Mouse (Mus musculus): ENCODE data around the gene Aldh3b1. TPM values are rescaled to one million over a fixed set of nuclear protein-coding genes. Genes with fewer than 3 reads are reported as not detected.

The Aldh3b1 gene
- total RNA-seq, 1 experiment from 2014 or later = 209 TPM

DNA sequence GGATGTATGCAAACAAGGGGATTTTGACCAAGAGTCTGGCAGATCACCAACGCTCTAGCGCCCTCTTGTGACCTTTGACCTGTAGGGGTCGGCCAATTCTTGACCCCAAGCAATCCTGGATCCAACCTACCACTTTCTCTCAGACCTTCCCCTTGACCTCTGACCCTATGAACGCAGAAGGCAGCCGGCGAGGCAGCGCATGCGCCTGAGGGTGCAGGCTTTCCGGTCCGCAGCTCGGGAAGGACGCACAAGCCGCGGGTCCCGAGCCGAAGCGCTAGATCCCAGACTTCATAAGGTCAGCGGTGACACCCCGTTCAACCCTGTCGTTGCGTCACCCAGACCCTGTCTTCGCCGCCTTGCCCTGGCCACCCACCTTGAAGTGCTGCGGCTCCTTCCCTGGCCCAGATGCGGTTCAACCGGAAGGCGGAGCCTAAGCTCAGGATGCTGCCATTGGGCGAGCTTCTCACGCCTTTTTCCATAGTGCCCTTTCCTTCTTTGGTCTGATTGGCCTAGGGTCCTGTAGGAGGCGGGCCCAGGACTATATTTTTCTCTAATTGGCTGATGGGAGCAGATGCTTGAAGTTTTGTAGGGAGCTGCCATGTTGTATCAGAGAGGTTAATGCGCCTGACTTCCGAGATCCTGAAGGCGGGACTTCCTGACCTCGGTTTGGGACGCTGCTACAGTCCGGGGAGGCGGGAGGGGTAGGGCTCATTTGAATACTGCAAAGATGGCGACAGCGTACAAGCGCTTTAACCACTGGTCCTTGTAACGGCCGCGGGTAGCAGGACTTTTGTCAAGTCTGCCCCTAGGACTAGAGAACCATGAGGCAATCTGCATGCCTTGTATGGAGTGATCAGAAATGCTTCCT is 17.0 kb downstream of the Aldh3b1 start, which contains the start of gene Ndufs8:
Ndufs8 (minus strand) TSS at position 438 of the 868 bp plus-strand sequence.
- DNase-seq = peak; percentile 83

DNA sequence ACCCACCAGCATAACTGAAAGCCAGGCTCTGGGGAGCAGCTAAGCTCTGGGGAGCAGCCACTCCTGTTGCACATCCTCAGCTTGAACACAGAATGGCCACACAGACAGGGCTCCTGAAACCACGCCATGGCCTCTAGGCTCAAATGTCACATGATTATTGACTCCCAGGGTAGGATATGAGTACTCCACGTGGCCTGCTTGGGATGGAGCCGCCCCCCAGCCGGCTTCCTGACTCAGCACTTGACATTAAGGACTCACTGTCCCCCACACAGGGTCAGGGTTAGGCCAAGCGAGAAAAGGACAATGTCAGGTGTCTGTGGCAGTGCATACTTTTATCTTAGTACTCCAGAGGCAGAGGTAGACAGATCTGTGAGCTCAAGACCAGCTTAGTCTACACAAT is 19.4 kb downstream of the Aldh3b1 start:
- DNase-seq = no peak

- no peak for DNase-seq
Measured at GRCm38 (mm10) chr19:3907876-3908660, 21.5 kb downstream of the Aldh3b1 start.

GRCm38 (mm10) chr19:3906795-3907786 is 22.5 kb downstream of the Aldh3b1 start, which contains the start of gene Tcirg1:
Gene Tcirg1 (minus strand): TSS chr19:3907133.
- DNase-seq = peak; percentile 86

GRCm38 (mm10) chr19:3906326-3906725 is 23.3 kb downstream of the Aldh3b1 start:
- no peak for DNase-seq

- DNase-seq = no peak
Measured at GRCm38 (mm10) chr19:3905261-3905969, 24.2 kb downstream of the Aldh3b1 start.

GRCm38 (mm10) chr19:3904363-3904675 is 25.3 kb downstream of the Aldh3b1 start:
- DNase-seq = no peak

- no peak for DNase-seq
Measured at GRCm38 (mm10) chr19:3903648-3904362, 25.8 kb downstream of the Aldh3b1 start.

GRCm38 (mm10) chr19:3902966-3903365 is 26.6 kb downstream of the Aldh3b1 start:
- DNase-seq = no peak

- DNase-seq = no peak
Measured at GRCm38 (mm10) chr19:3899618-3900017, 30.0 kb downstream of the Aldh3b1 start.

DNA sequence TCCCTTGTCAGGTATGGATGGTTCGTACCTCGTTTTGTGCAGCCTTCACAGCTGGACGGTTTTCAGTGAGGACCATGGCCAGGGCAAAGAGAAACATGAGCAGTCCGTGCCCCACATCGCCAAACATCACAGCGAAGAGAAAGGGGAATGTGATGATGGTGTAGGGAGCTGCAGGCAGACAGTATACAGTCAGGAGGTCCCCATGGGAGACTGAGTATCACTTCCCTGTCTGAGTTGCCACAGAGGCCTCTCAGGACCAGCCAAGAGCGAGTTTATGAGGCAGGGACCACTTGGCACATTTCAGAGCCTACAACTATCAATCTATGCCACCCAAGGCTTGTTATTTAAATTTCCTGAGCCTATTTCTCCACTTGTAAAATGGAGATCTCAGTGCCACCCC is 30.7 kb downstream of the Aldh3b1 start:
- DNase-seq = no peak

DNA sequence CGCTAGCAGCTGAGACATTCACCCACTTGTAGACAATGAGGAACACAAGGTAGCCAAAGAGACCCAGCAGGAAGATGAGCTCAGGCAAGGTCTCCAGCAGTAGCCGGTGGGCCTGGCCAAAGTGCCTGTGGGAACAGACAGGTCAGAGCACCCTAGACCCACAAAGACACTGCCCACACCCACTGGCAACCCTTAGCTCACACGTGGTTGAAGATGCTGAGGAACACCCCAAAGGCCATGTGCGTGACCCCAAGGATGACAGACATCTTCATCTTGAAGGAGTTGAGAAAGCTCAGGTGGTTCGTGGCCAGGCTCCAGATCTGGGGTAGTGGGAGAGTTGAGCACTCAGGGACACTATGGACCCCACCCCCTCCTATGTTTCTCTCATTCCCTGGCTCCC is 32.1 kb downstream of the Aldh3b1 start:
- no peak for DNase-seq

GRCm38 (mm10) chr19:3896208-3896607 is 33.4 kb downstream of the Aldh3b1 start:
- no peak for DNase-seq

DNA sequence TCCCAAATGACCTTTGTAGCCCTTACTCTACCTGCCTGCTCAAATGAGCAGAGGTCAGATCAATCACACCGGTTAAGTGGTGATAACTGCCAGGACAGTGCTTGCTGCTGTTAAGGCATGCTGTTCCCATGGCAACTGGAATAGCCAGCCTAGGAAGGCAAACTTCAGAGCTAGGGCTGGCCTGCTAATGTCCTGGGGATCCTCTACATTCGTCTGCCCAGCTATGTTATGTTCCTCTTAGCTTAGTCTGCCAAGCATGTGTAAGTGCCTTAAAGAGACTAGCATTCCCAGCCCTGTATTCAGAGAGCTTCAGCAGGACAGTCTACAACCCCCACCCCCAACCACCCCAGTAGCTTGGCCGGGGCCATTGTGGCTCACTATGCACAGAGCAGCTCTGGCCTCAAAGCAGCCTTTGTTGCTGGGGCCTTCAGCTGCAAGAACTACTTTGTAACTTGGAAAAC is 34.4 kb downstream of the Aldh3b1 start:
- DNase-seq = no peak

GRCm38 (mm10) chr19:3894294-3894693 is 35.3 kb downstream of the Aldh3b1 start:
- no peak for DNase-seq

DNA sequence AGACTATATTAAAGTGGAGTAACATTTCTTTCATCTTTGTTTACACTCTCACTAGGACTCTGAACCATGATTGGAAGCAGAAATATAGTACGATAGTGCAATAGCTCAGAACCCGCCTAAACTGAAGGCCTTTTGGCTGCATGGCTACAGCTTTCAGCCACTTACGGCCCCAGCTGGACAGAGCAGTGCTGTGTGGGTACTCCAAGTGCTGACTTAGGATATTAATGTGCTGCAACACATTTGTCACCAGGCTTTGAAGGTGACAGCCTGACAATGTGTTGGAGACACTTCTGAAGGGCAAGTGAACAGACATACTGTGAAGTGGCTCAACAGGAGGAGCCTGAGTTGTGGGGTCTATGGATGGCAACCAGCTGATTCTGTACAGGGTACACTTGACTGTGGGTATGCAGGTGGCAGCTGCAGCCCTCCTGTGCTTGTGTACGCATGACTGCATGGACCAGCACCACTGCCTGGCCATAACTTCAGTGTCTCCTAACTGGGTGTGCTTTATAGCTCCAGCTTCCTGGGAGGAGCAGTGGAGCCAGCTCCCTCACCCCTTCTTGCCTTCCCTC is 36.0 kb downstream of the Aldh3b1 start:
- no peak for DNase-seq

GRCm38 (mm10) chr19:3890181-3890580 is 39.4 kb downstream of the Aldh3b1 start:
- DNase-seq = no peak

DNA sequence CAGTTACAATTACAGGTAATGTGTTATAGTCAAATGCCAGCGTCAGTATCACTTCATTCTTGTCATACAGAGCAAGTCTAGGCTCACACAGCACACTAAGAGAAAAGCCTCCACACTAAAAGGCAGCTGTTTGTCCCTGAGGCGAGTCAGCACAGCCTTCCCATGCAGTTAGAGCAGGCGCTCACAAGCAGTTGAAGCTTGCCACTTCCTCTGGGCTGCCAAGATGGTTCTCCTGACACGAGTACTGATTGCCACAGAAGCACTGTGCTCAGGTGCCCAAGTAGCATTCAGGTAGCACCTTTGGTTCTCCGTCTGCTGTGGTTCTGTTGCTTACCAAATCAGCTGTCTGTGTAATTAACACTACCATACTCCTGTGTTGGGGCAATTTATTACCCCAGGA is 40.5 kb downstream of the Aldh3b1 start:
- no peak for DNase-seq

GRCm38 (mm10) chr19:3884325-3884990 is 45.1 kb downstream of the Aldh3b1 start:
- DNase-seq = no peak

DNA sequence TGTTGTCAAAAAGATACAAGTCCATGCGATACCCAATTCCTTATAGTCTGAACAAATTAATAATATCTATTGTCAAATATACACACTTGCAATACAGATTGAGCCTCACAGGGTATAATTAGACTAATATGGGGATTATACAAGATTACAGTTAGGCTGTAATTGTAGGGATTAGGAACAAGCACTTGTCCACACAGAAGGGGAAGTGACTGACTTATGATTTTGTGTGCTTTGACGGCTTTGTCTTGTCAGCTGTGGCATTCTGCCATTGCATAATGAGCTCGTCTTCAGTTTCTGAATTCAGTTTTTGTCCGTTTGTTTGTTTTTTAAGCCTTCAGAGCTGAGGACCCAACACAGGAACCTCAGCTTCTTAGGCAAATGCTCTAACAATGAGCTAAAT is 47.4 kb downstream of the Aldh3b1 start:
- no peak for DNase-seq
